Mouse (Mus musculus): ENCODE data around the gene Lrmda. TPM values are rescaled to one million over a fixed set of nuclear protein-coding genes. Genes with fewer than 3 reads are reported as not detected.
A peak's percentile ranks its signal among the peaks of the same experiment; 100 is the strongest.

Gene Lrmda
- polyA plus RNA-seq, 1 experiment from 2014 or later: 0.23 TPM

- H3K9ac ChIP-seq (ENCODE audit: low read length): no peak overlapping the region
- no peaks in the 10 kb centered on the region for H3K9me3 ChIP-seq (ENCODE audit: control insufficient read depth, low read length)
- DNase-seq (ENCODE audit: low spot score, missing footprints) (no peak), ATAC-seq (ENCODE audit: low FRiP score) (no peak)
- H3K27me3 ChIP-seq (ENCODE audit: control insufficient read depth, insufficient read depth, low read length): no peaks in the 10 kb centered on the region; the same call in 1 of the 2 replicates
- peaks cover 2% of the 10 kb centered on the region; the same call in 1 of the 2 replicates for H3K4me1 ChIP-seq (ENCODE audit: control insufficient read depth, insufficient read depth, low read length)
- 54% methylated on average over 14 of the region's 14 CpGs for WGBS
- no peak overlapping the region for H3K4me3 ChIP-seq (ENCODE audit: low read depth, low read length)
- H3K4me2 ChIP-seq: no peak overlapping the region
- H3K27ac ChIP-seq (ENCODE audit: low read depth, low read length): no peak overlapping the region
- no peaks in the 10 kb centered on the region for H3K36me3 ChIP-seq (ENCODE audit: control insufficient read depth, insufficient read depth, low read length)
Observed at GRCm38 (mm10) chr14:22168795-22169568, 149.5 kb downstream of the Lrmda start.

GRCm38 (mm10) chr14:22174757-22175156 is 155.2 kb downstream of the Lrmda start:
- WGBS: 72% methylated on average over 9 of the region's 9 CpGs

GRCm38 (mm10) chr14:22179761-22180160 is 160.2 kb downstream of the Lrmda start:
- no peak overlapping the region for H3K4me2 ChIP-seq
- no peaks in the 10 kb centered on the region for H3K36me3 ChIP-seq (ENCODE audit: control insufficient read depth, insufficient read depth, low read length)
- H3K9me3 ChIP-seq (ENCODE audit: control insufficient read depth, low read length): no peaks in the 10 kb centered on the region
- H3K4me1 ChIP-seq (ENCODE audit: control insufficient read depth, insufficient read depth, low read length): no peaks in the 10 kb centered on the region
- no peak for DNase-seq (ENCODE audit: low spot score, missing footprints)
- no peak overlapping the region for H3K27ac ChIP-seq (ENCODE audit: low read depth, low read length)
- no peak for ATAC-seq (ENCODE audit: low FRiP score)
- H3K4me3 ChIP-seq (ENCODE audit: low read depth, low read length): no peak overlapping the region
- WGBS: 61% methylated on average over 2 of the region's 2 CpGs
- H3K9ac ChIP-seq (ENCODE audit: low read length): no peak overlapping the region
- no peaks in the 10 kb centered on the region for H3K27me3 ChIP-seq (ENCODE audit: control insufficient read depth, insufficient read depth, low read length)

More at GRCm38 (mm10) chr14:22174757-22175156, 155.2 kb downstream of the Lrmda start:
- ATAC-seq (ENCODE audit: low FRiP score): no peak
- no peaks in the 10 kb centered on the region for H3K4me1 ChIP-seq (ENCODE audit: control insufficient read depth, insufficient read depth, low read length)
- no peaks in the 10 kb centered on the region for H3K36me3 ChIP-seq (ENCODE audit: control insufficient read depth, insufficient read depth, low read length)
- no peaks in the 10 kb centered on the region for H3K9me3 ChIP-seq (ENCODE audit: control insufficient read depth, low read length)
- H3K9ac ChIP-seq (ENCODE audit: low read length): no peak overlapping the region
- no peak overlapping the region for H3K4me2 ChIP-seq
- H3K4me3 ChIP-seq (ENCODE audit: low read depth, low read length): no peak overlapping the region
- H3K27ac ChIP-seq (ENCODE audit: low read depth, low read length): no peak overlapping the region
- H3K27me3 ChIP-seq (ENCODE audit: control insufficient read depth, insufficient read depth, low read length): no peaks in the 10 kb centered on the region
- no peak for DNase-seq (ENCODE audit: low spot score, missing footprints)

GRCm38 (mm10) chr14:22181508-22181907 is 162.0 kb downstream of the Lrmda start:
- no peaks in the 10 kb centered on the region for H3K4me1 ChIP-seq (ENCODE audit: control insufficient read depth, insufficient read depth, low read length)
- no peaks in the 10 kb centered on the region for H3K9me3 ChIP-seq (ENCODE audit: control insufficient read depth, low read length)
- WGBS: 97% methylated on average over 4 of the region's 6 CpGs
- no peak overlapping the region for H3K27ac ChIP-seq (ENCODE audit: low read depth, low read length)
- no peak overlapping the region for H3K9ac ChIP-seq (ENCODE audit: low read length)
- H3K27me3 ChIP-seq (ENCODE audit: control insufficient read depth, insufficient read depth, low read length): no peaks in the 10 kb centered on the region
- no peak overlapping the region for H3K4me2 ChIP-seq
- DNase-seq (ENCODE audit: low spot score, missing footprints): no peak
- no peak for ATAC-seq (ENCODE audit: low FRiP score)
- no peak overlapping the region for H3K4me3 ChIP-seq (ENCODE audit: low read depth, low read length)
- no peaks in the 10 kb centered on the region for H3K36me3 ChIP-seq (ENCODE audit: control insufficient read depth, insufficient read depth, low read length)

- Histone ChIP-seq H3K27ac (ENCODE audit: low read depth, low read length) (no peak overlapping the region), H3K4me2 (no peak overlapping the region), H3K27me3 (ENCODE audit: control insufficient read depth, insufficient read depth, low read length) (no peaks in the 10 kb centered on the region), H3K4me3 (ENCODE audit: low read depth, low read length) (no peak overlapping the region), H3K4me1 (ENCODE audit: control insufficient read depth, insufficient read depth, low read length) (no peaks in the 10 kb centered on the region), H3K9ac (ENCODE audit: low read length) (no peak overlapping the region), H3K36me3 (ENCODE audit: control insufficient read depth, insufficient read depth, low read length) (no peaks in the 10 kb centered on the region), H3K9me3 (ENCODE audit: control insufficient read depth, low read length) (no peaks in the 10 kb centered on the region)
- 82% methylated on average over 3 of the region's 3 CpGs for WGBS
- ATAC-seq (ENCODE audit: low FRiP score): no peak
- DNase-seq (ENCODE audit: low spot score, missing footprints): no peak
Observed at GRCm38 (mm10) chr14:22183195-22183594, 163.7 kb downstream of the Lrmda start.

GRCm38 (mm10) chr14:22185452-22185851 is 165.9 kb downstream of the Lrmda start:
- Histone ChIP-seq H3K4me1 (ENCODE audit: control insufficient read depth, insufficient read depth, low read length) (0 out of 2 replicates have a peak, but pooled peaks cover 2% of the 10 kb centered on the region), H3K9me3 (ENCODE audit: control insufficient read depth, low read length) (no peaks in the 10 kb centered on the region), H3K4me3 (ENCODE audit: low read depth, low read length) (no peak overlapping the region), H3K36me3 (ENCODE audit: control insufficient read depth, insufficient read depth, low read length) (no peaks in the 10 kb centered on the region), H3K4me2 (no peak overlapping the region), H3K27ac (ENCODE audit: low read depth, low read length) (no peak overlapping the region), H3K27me3 (ENCODE audit: control insufficient read depth, insufficient read depth, low read length) (no peaks in the 10 kb centered on the region), H3K9ac (ENCODE audit: low read length) (no peak overlapping the region)
- DNase-seq (ENCODE audit: low spot score, missing footprints) (no peak), ATAC-seq (ENCODE audit: low FRiP score) (no peak)
- WGBS: 78% methylated on average over 4 of the region's 4 CpGs

- H3K4me2 ChIP-seq: no peak overlapping the region
- ATAC-seq (ENCODE audit: low FRiP score): peak; percentile 75; the same call in 1 of the 2 replicates
- no peaks in the 10 kb centered on the region for H3K36me3 ChIP-seq (ENCODE audit: control insufficient read depth, insufficient read depth, low read length)
- H3K27ac ChIP-seq (ENCODE audit: low read depth, low read length): no peak overlapping the region
- H3K4me1 ChIP-seq (ENCODE audit: control insufficient read depth, insufficient read depth, low read length): 0 out of 2 replicates have a peak, but pooled peaks cover 2% of the 10 kb centered on the region
- no peak overlapping the region for H3K4me3 ChIP-seq (ENCODE audit: low read depth, low read length)
- WGBS: 27% methylated on average over 6 of the region's 6 CpGs
- H3K9me3 ChIP-seq (ENCODE audit: control insufficient read depth, low read length): no peaks in the 10 kb centered on the region
- no peak overlapping the region for H3K9ac ChIP-seq (ENCODE audit: low read length)
- H3K27me3 ChIP-seq (ENCODE audit: control insufficient read depth, insufficient read depth, low read length): no peaks in the 10 kb centered on the region
- DNase-seq (ENCODE audit: low spot score, missing footprints): no peak
Observed at GRCm38 (mm10) chr14:22190111-22190510, 170.6 kb downstream of the Lrmda start.

- no peaks in the 10 kb centered on the region for H3K27me3 ChIP-seq (ENCODE audit: control insufficient read depth, insufficient read depth, low read length)
- no peaks in the 10 kb centered on the region for H3K36me3 ChIP-seq (ENCODE audit: control insufficient read depth, insufficient read depth, low read length)
- ATAC-seq (ENCODE audit: low FRiP score): no peak
- no peak overlapping the region for H3K9ac ChIP-seq (ENCODE audit: low read length)
- no peak for DNase-seq (ENCODE audit: low spot score, missing footprints)
- no peaks in the 10 kb centered on the region for H3K9me3 ChIP-seq (ENCODE audit: control insufficient read depth, low read length)
- 90% methylated on average over 9 of the region's 9 CpGs for WGBS
- H3K4me3 ChIP-seq (ENCODE audit: low read depth, low read length): no peak overlapping the region
- H3K4me2 ChIP-seq: no peak overlapping the region
- H3K4me1 ChIP-seq (ENCODE audit: control insufficient read depth, insufficient read depth, low read length): 0 out of 2 replicates have a peak, but pooled peaks cover 2% of the 10 kb centered on the region
- H3K27ac ChIP-seq (ENCODE audit: low read depth, low read length): no peak overlapping the region
Observed at GRCm38 (mm10) chr14:22192185-22192584, 172.7 kb downstream of the Lrmda start.

- Histone ChIP-seq H3K9me3 (ENCODE audit: control insufficient read depth, low read length) (no peaks in the 10 kb centered on the region), H3K4me2 (no peak overlapping the region), H3K4me3 (ENCODE audit: low read depth, low read length) (no peak overlapping the region), H3K4me1 (ENCODE audit: control insufficient read depth, insufficient read depth, low read length) (no peaks in the 10 kb centered on the region), H3K27ac (ENCODE audit: low read depth, low read length) (no peak overlapping the region), H3K27me3 (ENCODE audit: control insufficient read depth, insufficient read depth, low read length) (no peaks in the 10 kb centered on the region), H3K9ac (ENCODE audit: low read length) (no peak overlapping the region), H3K36me3 (ENCODE audit: control insufficient read depth, insufficient read depth, low read length) (no peaks in the 10 kb centered on the region)
- WGBS: 92% methylated on average over 11 of the region's 11 CpGs
- DNase-seq (ENCODE audit: low spot score, missing footprints) (no peak), ATAC-seq (ENCODE audit: low FRiP score) (no peak)
Observed at GRCm38 (mm10) chr14:22198021-22198420, 178.5 kb downstream of the Lrmda start.

Data from midbrain, embryonic 11.5 days (tissue).